Mouse (Mus musculus) brain, embryonic 14.5 days (tissue): ENCODE measurements around the gene Ppil3.

Experiments used
- CTCF ChIP-seq: fragments of 200-500 bp; IDR thresholded peaks from 2 replicates; pipeline ENCODE4 v1.5.1; 2012; ENCODE audit warnings: inconsistent platforms, mild to moderate bottlenecking, moderate library complexity, borderline replicate concordance; ENCODE audit not compliant: insufficient read depth, insufficient read length; ENCODE audit errors: extremely low read depth
- POLR2A ChIP-seq: fragments of 200-500 bp; IDR thresholded peaks from 2 replicates; pipeline ENCODE4 v1.6.1; 2012; ENCODE audit warnings: mild to moderate bottlenecking, inconsistent platforms, borderline replicate concordance; ENCODE audit not compliant: poor library complexity, insufficient read depth, insufficient read length, severe bottlenecking; ENCODE audit errors: extremely low read depth

DNA sequence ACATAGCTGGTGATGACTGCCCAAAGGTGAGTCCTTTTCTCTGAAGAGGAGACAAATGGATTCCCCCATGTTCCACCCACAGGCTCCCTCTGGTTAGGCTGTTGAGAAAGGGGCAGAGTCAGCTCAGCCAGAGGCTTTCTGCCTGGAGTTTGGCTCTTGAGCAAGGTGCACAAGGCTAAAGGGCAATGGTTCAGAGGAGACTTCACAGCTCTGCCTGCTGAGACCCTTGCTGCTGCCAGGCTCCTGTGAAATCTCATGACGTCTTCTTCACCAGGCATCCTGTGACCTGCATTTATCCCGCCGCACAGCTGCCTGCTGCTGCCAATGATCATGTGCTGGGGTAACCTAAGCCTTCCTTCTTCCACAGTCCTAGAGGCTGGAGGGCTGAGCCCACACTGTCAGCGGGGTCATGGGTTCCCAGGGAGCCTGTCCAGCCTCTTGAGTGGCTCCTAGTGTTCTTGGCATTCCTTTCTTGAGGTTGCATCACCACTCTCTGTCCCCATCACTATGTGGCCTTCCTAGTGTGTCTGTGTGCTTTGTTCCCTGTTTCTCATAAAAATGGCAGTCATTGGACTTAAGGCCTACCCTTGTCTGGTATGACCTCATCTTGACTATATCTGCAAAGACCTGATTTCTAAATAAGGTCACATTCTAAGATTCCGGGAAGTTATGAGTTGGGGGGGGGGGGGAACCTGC, 62.6 kb downstream of the Ppil3 start:
- TF ChIP-seq POLR2A, result no peak
- no peak for TF ChIP-seq CTCF
